Mouse (Mus musculus) intestine, embryonic 14.5 days (tissue): Measurements from ENCODE around the gene Ldlrad3. TPM values are rescaled to one million over a fixed set of nuclear protein-coding genes. Genes with fewer than 3 reads are reported as not detected.
A peak's percentile ranks its signal among the peaks of the same experiment; 100 is the strongest.

Experiments
- ATAC-seq: fragments of 200-750 bp; cut with Nextera tagmentation; replicated peaks from 2 replicates; pipeline ENCODE4 v1.8.0; 2017; ENCODE audit warnings: low read depth, moderate number of reproducible peaks, moderate TSS enrichment, moderate library complexity; ENCODE audit not compliant: low FRiP score, low TSS enrichment
- DNase-seq: peaks from one replicate; pipeline ENCODE4 v3.0.0-alpha.2; 2018; ENCODE audit warnings: low spot score
- H3K27ac ChIP-seq: fragments of 300-500 bp; sonication (generic); 2 replicates; pipeline ENCODE4 v1.5.1; 2014; ENCODE audit warnings: low read depth, mild to moderate bottlenecking, control low read depth
- H3K27me3 ChIP-seq: fragments of 300-500 bp; sonication (generic); replicated peaks from 2 replicates; pipeline ENCODE4 v1.6.1; 2014; ENCODE audit warnings: low read length, control low read depth; ENCODE audit not compliant: control insufficient read depth, insufficient read depth
- H3K36me3 ChIP-seq: fragments of 300-500 bp; sonication (generic); 2 replicates; pipeline ENCODE4 v1.6.1; 2014; ENCODE audit warnings: low read length, control low read depth; ENCODE audit not compliant: control insufficient read depth, insufficient read depth
- H3K4me1 ChIP-seq: fragments of 300-500 bp; sonication (generic); replicated peaks from 2 replicates; pipeline ENCODE4 v1.6.1; 2014; ENCODE audit warnings: low read length, control low read depth, mixed read lengths; ENCODE audit not compliant: control insufficient read depth, insufficient read depth
- H3K4me2 ChIP-seq: fragments of 300-500 bp; sonication (generic); 2 replicates; pipeline ENCODE4 v1.6.1; 2014; ENCODE audit warnings: low read length
- H3K4me3 ChIP-seq: fragments of 300-500 bp; sonication (generic); 2 replicates; pipeline ENCODE4 v1.5.1; 2014; ENCODE audit warnings: low read depth, low read length, control low read depth, mixed read lengths
- H3K9ac ChIP-seq: fragments of 300-500 bp; sonication (generic); 2 replicates; pipeline ENCODE4 v1.6.1; 2014; ENCODE audit warnings: mild to moderate bottlenecking, low read length
- H3K9me3 ChIP-seq: fragments of 300-500 bp; sonication (generic); 2 replicates; pipeline ENCODE4 v1.6.1; 2016; ENCODE audit warnings: low read length, control low read depth; ENCODE audit not compliant: control insufficient read depth
- WGBS: fragments of 180-500 bp; shearing (Covaris S2); extraction: QIAGEN DNeasy Blood & Tissue Kit; methylation state at CpG from one replicate; pipeline ENCODE4 v1.1.7; 2014; 5-methylcytosine and 5-hydroxymethylcytosine counted together
- polyA plus RNA-seq: library from polyadenylated mRNA; unstranded; fragments of >200 nt; fragmentation: Nextera tagmentation; extraction: Ambion mirVana; gene quantifications from 2 replicates; pipeline ENCODE4 v1.2.1, GENCODE M21; 2014

Ldlrad3 gene
- polyA plus RNA-seq, result 31.0 and 33.7 TPM in 2 replicates

GRCm38 (mm10) chr2:102185951-102186561 is at the start of gene Ldlrad3:
Ldlrad3 (minus strand) TSS chr2:102186385.
- under 1% methylated on average over 73 of the region's 77 CpGs for WGBS
- peak within 1 kb of the TSS; percentile 77 for H3K9ac ChIP-seq
- DNase-seq (peak; percentile 98), ATAC-seq (peak; percentile 98)
- no peaks in the 10 kb centered on the region for H3K36me3 ChIP-seq
- no peaks in the 10 kb centered on the region for H3K27me3 ChIP-seq
- peaks cover 13% of the 10 kb centered on the region; the same call in 1 of the 2 replicates for H3K4me1 ChIP-seq
- peak within 1 kb of the TSS; percentile 83 for H3K27ac ChIP-seq
- H3K4me3 ChIP-seq, result peak within 1 kb of the TSS; percentile 73
- peak within 1 kb of the TSS; percentile 76 for H3K4me2 ChIP-seq
- H3K9me3 ChIP-seq, result no peaks in the 10 kb centered on the region

GRCm38 (mm10) chr2:102231470-102231869 is 45.3 kb upstream of the Ldlrad3 start:
- no peak overlapping the region for H3K9ac ChIP-seq
- WGBS, result 40% methylated on average over 5 of the region's 5 CpGs
- H3K27me3 ChIP-seq, result no peaks in the 10 kb centered on the region
- H3K36me3 ChIP-seq, result no peaks in the 10 kb centered on the region
- DNase-seq (no peak), ATAC-seq (peak; percentile 60; the same call in 1 of the 2 replicates)
- H3K4me3 ChIP-seq, result no peak overlapping the region
- no peaks in the 10 kb centered on the region; the same call in 1 of the 2 replicates for H3K4me1 ChIP-seq
- no peak overlapping the region for H3K27ac ChIP-seq
- no peaks in the 10 kb centered on the region for H3K9me3 ChIP-seq
- H3K4me2 ChIP-seq, result no peak overlapping the region

GRCm38 (mm10) chr2:102229126-102229525 is 42.9 kb upstream of the Ldlrad3 start:
- WGBS, result 96% methylated on average over 2 of the region's 2 CpGs
- Histone ChIP-seq H3K4me3 (no peak overlapping the region), H3K27ac (no peak overlapping the region), H3K4me1 (no peaks in the 10 kb centered on the region; the same call in 1 of the 2 replicates), H3K9me3 (no peaks in the 10 kb centered on the region), H3K9ac (no peak overlapping the region), H3K4me2 (no peak overlapping the region), H3K27me3 (no peaks in the 10 kb centered on the region), H3K36me3 (no peaks in the 10 kb centered on the region)
- no peak for ATAC-seq
- DNase-seq, result no peak

- H3K4me3 ChIP-seq, result no peak overlapping the region
- H3K4me1 ChIP-seq, result no peaks in the 10 kb centered on the region; the same call in 1 of the 2 replicates
- H3K4me2 ChIP-seq, result no peak overlapping the region
- no peak overlapping the region for H3K27ac ChIP-seq
- no peak overlapping the region for H3K9ac ChIP-seq
- WGBS, result 71% methylated on average over 5 of the region's 5 CpGs
- DNase-seq (no peak), ATAC-seq (no peak)
- H3K36me3 ChIP-seq, result no peaks in the 10 kb centered on the region
- no peaks in the 10 kb centered on the region for H3K27me3 ChIP-seq
- no peaks in the 10 kb centered on the region for H3K9me3 ChIP-seq
Observed at GRCm38 (mm10) chr2:102228331-102228730, 42.1 kb upstream of the Ldlrad3 start.

- Histone ChIP-seq H3K4me3 (no peak overlapping the region), H3K4me1 (no peaks in the 10 kb centered on the region; the same call in 1 of the 2 replicates), H3K27ac (no peak overlapping the region), H3K4me2 (no peak overlapping the region), H3K9me3 (no peaks in the 10 kb centered on the region), H3K36me3 (no peaks in the 10 kb centered on the region), H3K27me3 (no peaks in the 10 kb centered on the region), H3K9ac (no peak overlapping the region)
- ATAC-seq (no peak), DNase-seq (no peak)
- WGBS, result 86% methylated on average over 8 of the region's 8 CpGs
Observed at GRCm38 (mm10) chr2:102227839-102228238, 41.7 kb upstream of the Ldlrad3 start.

- Histone ChIP-seq H3K4me1 (no peaks in the 10 kb centered on the region; the same call in 1 of the 2 replicates), H3K27me3 (no peaks in the 10 kb centered on the region), H3K36me3 (no peaks in the 10 kb centered on the region), H3K27ac (no peak overlapping the region), H3K4me2 (no peak overlapping the region), H3K9ac (no peak overlapping the region), H3K4me3 (no peak overlapping the region), H3K9me3 (0 out of 2 replicates have a peak, but pooled peaks cover 2% of the 10 kb centered on the region)
- WGBS, result 73% methylated on average over 15 of the region's 15 CpGs
- ATAC-seq (no peak), DNase-seq (no peak)
Observed at GRCm38 (mm10) chr2:102226274-102226673, 40.1 kb upstream of the Ldlrad3 start.

- Histone ChIP-seq H3K9me3 (0 out of 2 replicates have a peak, but pooled peaks cover 3% of the 10 kb centered on the region), H3K27ac (no peak overlapping the region), H3K4me3 (no peak overlapping the region), H3K9ac (no peak overlapping the region), H3K4me1 (no peaks in the 10 kb centered on the region; the same call in 1 of the 2 replicates), H3K4me2 (no peak overlapping the region), H3K27me3 (no peaks in the 10 kb centered on the region), H3K36me3 (no peaks in the 10 kb centered on the region)
- no peak for DNase-seq
- no peak for ATAC-seq
- 26% methylated on average over 11 of the region's 11 CpGs for WGBS
Observed at GRCm38 (mm10) chr2:102223355-102224128, 37.4 kb upstream of the Ldlrad3 start.

GRCm38 (mm10) chr2:102222749-102223148 is 36.6 kb upstream of the Ldlrad3 start:
- Histone ChIP-seq H3K4me3 (no peak overlapping the region), H3K27ac (no peak overlapping the region), H3K9me3 (0 out of 2 replicates have a peak, but pooled peaks cover 3% of the 10 kb centered on the region), H3K4me1 (no peaks in the 10 kb centered on the region; the same call in 1 of the 2 replicates), H3K27me3 (no peaks in the 10 kb centered on the region), H3K36me3 (no peaks in the 10 kb centered on the region), H3K4me2 (no peak overlapping the region), H3K9ac (no peak overlapping the region)
- ATAC-seq (no peak), DNase-seq (no peak)
- 59% methylated on average over 3 of the region's 3 CpGs for whole genome bisulfite sequencing
